Mouse (Mus musculus) embryonic stem cell, embryonic (primary cell): ENCODE measurements around the gene Cpsf6.

ENCODE experiments used
- CTCF ChIA-PET, 4 experiments: fragments of 300-600 bp in 2 of 4; fragments of 350-600 bp in 2 of 4; sonication (Branson Sonifier 250); formaldehyde crosslinking; loops; one replicate each; lab custom pipeline; 2022; ENCODE audit warnings: inconsistent platforms in 2 of 4; lab: Charles Lee
- POLR2A ChIA-PET, 4 experiments: fragments of 300-600 bp in 2 of 4; fragments of 350-600 bp in 2 of 4; sonication (Branson Sonifier 250); formaldehyde crosslinking; loops; one replicate each; lab custom pipeline; 2022; ENCODE audit warnings: antibody characterized with exemption in 4 of 4, inconsistent platforms in 1 of 4; lab: Charles Lee

Gene Cpsf6

DNA sequence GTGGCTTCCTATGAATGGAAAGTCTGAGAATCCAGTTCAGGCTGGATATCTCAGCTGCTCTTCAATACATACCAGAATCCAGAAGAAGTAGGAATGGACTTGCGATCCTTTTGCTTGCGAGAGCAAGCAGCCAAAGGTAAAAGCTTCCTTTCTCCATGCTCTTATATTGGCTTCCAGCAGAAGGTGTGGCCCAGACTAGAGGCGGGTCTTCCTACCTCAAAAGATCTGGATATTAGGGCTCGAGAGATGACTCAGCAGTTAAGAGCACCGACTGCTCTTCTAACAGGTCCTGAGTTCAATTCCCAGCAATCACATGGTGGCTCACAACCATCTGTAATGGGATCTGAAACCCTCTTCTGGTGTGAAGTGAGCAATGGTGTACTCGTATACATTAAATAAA lies at the start of gene Cpsf6:
Cpsf6 (minus strand) TSS at position 108 of the 400 bp plus-strand sequence.
- CTCF ChIA-PET, result no interaction called here

DNA sequence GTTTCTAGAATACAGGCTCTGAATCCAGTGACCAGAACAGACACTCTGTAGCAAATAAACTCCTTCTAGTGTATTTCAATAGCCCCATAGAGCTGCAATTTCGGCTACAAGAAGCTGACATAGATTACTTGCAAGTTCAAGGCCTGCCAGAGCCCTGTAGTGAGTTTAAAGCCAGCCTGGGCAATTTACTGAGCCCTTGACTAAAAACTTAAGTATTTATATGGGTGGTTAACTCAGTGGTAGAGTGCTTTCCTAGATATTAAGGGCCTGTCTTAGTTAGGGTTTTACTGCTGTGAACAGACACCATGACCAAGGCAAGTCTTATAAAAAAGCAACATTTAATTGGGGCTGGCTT lies 46.8 kb upstream of the Cpsf6 start:
- CTCF ChIA-PET, result interaction anchor here in 1 of 4 experiments (0.6 kb wide), 1 partner anchor 16 kb away, joined by 3 read pairs; no protein-coding TSS in a partner anchor
- POLR2A ChIA-PET, result interaction anchor here in 1 of 4 experiments (1.4 to 1.6 kb wide), 2 partner anchors 15 to 17 kb away, joined by 3 to 6 read pairs; no protein-coding TSS in a partner anchor

More for the DNA sequence above, at the start of gene Cpsf6:
- POLR2A ChIA-PET, result interaction anchor here in 3 of 4 experiments (0.6 to 6.7 kb wide), 11 partner anchors 10 to 206 kb away, joined by 3 to 50 read pairs (median 4); partner anchors contain the start of gene Yeats4 (in 1 of the 3)

DNA sequence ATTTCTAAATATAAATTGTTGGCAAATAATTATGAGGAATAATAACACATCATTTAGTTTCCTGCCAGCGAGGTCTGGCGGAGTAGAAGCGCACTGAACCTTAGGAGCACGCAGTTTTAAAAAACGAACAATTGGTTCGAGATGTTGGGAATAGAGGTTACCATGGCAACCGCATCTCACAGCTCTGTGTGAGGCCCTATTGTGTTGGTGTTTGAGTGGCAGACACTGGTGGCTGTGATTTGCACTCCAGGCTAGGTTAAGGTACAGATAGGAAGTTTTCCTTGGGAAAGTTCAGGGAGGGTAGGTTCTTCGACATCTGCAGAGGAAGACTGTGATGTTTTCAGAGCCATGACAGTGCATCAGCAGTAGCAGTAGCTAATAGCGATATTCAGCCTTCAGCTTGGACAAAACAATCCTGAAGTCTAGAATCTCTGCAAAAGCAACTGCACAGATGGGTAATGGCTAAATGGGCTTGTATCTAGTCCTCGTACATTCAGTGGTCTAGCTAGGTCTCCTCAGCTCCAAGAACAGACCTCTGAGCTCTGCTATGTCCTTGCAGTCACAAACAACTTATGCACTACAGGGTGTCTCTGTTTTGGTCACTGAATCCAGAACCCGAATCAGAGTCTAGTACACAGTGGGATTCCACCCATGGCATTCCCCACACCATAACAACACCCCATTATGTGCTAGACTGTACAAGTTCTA lies 46.2 kb upstream of the Cpsf6 start:
- ChIA-PET POLR2A (interaction anchor here in 1 of 4 experiments (1.4 to 1.6 kb wide), 2 partner anchors 15 to 16 kb away, joined by 3 to 6 read pairs; no protein-coding TSS in a partner anchor), CTCF (interaction anchor here in 1 of 4 experiments (0.6 kb wide), 1 partner anchor 17 kb away, joined by 3 read pairs; no protein-coding TSS in a partner anchor)

DNA sequence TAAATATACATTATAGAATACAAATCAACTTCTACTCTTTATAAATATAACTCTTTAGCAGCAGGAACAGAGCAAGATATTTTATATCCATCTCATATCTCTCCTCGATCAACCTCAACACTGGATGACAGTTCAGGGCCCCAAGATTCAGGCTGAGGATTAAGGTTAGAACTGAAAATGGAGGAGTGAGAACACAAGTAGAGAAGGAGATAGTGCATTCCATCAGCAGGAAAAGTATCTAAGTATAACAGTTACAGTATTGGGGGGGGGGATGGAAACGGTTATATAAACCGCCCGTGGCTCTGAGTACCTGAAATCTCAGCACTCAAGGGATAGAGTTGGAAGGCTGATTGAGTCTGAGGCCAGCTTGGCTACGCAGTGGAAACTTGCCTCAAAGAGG lies 45.2 kb upstream of the Cpsf6 start:
- POLR2A ChIA-PET, result no interaction called here

DNA sequence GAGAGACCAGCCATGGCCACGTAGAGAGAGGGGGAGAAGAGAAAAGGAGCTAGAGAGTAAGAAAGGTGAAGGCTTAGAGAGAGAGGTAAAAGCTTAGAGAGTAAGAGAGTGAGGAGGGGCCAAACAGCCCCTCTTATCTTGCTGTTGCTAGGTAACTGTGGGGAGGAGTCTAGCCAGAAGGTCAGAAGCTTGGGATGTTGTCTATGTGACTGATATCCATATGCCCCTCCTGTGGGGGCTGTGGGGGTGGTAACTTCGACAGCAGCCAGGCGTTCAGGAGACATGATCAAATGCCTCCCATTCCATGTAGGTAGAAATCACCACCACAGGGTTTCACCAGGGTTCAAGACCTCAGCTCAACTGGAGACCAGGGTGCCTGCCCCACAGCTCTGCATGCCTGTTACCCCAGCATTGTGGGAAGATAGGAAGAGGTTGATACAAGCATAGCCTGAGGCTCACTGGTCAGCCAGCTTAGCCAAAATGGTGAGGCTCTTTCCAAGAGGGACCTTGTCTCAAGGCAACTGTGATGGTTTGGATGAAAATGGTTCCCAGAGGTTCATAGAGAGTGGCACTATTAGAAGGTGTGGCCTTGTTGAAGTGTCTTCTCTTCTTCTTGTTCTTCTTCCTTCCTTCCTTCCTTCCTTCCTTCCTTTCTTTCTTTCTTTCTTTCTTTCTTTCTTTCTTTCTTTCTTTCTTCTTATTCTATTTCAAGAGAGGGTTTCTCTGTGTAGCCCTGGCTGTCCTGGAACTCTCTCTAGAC lies 44.5 kb upstream of the Cpsf6 start:
- CTCF ChIA-PET, result interaction anchor here in 2 of 4 experiments (0.7 to 1.4 kb wide), 3 partner anchors 8 to 155 kb away, joined by 3 to 7 read pairs (median 4); no protein-coding TSS in a partner anchor

More for the DNA sequence above, 45.2 kb upstream of the Cpsf6 start:
- CTCF ChIA-PET, result no interaction called here

DNA sequence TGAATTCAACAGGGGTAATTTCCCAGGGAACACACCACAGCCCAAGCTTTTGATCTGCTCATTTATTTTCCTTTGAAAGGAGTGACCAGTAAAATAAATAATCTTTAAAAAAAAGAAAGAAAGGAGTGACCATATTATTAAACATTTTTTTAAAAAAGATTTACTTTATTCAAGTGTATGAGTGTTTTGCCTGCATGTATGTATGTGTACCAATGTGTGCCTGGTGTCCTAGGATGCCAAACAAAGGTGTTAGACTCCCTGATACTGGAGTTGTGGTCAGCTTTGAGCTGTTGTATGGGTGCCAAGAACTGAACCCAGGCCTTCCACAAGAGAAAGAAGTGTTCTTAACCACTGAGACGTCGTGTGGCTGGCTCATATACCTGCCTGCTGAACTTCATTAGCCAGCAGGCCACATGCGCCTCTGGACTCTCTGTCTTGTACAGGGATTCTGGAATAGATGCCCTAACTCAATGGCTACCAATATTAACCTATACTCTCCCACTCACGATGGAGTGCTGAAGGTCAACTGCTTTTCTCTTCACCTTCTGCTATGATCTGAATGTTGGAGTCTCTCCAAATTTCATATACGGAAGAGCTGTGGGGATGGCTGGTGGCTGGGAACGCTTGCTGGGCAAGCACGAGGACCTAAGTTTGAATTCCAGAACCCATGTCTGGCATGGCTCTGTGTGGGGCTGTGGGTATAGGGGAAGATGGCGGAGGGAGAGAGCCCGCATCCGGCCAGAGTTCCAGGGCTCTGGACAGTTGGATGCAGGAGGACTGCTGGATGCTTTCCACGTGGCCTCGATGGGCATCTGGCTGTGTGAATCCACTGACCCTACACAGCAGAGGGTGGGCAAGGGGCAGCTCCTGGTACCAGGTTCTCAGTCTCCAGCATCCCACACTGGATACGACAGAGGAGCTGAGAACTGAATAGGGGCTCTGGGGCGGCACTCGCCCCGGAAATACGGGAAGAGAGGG lies 43.5 kb upstream of the Cpsf6 start:
- POLR2A ChIA-PET, result interaction anchor here in 3 of 4 experiments (0.7 to 1.4 kb wide), 9 partner anchors 11 to 340 kb away, joined by 3 to 12 read pairs (median 4); partner anchors contain the start of gene Yeats4 (in 1 of the 3)
- CTCF ChIA-PET, result interaction anchor here in 2 of 4 experiments (0.7 to 1.4 kb wide), 4 partner anchors 8 to 156 kb away, joined by 3 to 7 read pairs (median 4); no protein-coding TSS in a partner anchor

More for the DNA sequence above, 44.5 kb upstream of the Cpsf6 start:
- POLR2A ChIA-PET, result interaction anchor here in 3 of 4 experiments (0.6 to 1.4 kb wide), 5 partner anchors 12 to 650 kb away, joined by 3 to 12 read pairs (median 4); partner anchors contain the start of gene Yeats4 (in 1 of the 3)

DNA sequence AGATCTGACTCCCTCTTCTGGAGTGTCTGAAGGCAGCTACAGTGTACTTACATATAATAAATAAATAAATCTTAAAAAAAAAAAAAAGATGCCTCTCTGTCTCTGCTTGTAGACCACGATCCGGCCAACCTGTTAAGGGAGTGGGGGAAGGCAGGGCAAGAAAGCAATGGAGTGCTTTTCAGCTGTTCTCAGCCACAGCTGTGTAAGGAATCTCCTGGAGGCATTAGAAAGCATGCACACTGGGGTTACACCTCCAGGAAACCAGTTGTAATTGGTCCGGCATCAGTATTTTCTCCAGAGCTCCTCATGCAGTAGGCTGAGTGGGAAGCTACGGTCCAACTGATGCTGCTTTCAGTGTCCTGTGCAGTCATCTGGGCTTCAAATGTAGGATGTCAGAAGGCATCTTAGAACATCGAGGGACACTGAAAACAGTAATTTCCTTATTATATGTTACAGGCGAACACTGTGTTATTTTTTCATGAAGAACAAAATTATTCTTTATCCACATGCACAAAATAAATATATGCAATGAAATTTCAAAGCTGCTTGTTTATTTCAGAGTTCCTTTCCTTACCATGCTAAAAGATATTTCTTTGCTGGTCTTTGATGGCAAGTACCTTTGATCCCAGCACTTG lies 42.5 kb upstream of the Cpsf6 start:
- POLR2A ChIA-PET, result interaction anchor here in 2 of 4 experiments (0.6 to 1.2 kb wide), 6 partner anchors 10 to 341 kb away, joined by 3 to 5 read pairs (median 3); no protein-coding TSS in a partner anchor
- CTCF ChIA-PET, result interaction anchor here in 1 of 4 experiments (1.0 kb wide), 1 partner anchor 9 kb away, joined by 3 read pairs; no protein-coding TSS in a partner anchor

DNA sequence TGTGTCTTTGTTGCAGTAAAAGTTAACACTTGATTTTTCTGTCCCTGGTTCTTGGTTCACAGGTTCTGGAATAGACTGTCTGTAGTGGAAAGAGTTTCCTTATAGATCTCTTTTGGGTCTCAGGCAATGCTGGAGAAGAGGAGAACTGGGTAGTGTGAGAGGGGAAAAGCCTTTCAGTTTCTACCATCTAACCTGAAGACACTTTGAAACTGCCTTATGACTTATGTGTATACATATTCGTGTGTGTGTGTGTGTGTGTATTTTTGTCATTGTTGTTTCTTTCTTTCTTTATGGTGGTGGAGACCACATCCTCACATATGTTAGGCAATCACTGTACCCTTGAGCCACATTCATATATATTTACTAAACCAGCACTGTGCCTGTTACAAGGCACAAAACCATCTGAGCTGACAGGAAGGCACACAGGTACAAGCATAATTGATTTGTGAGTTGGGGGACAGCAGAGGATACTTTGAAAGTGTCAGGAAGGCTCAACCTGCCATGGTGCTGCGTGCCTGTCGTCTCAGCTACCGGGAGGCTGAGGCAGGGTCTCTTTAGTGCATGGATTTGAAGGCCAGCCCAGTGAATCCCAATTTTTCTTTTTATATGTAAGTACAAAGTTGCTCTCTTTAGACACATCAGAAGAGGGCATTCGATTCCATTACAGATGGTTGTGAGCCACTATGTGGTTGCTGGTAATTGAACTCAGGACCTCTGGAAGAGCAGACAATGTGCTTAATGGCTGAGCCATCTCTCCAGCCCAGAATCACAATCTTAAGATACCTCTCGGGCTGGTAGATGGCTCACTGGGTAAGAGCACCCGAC lies 41.7 kb upstream of the Cpsf6 start:
- POLR2A ChIA-PET, result interaction anchor here in 2 of 4 experiments (0.6 to 1.2 kb wide), 2 partner anchors 11 to 304 kb away, joined by 3 to 4 read pairs; no protein-coding TSS in a partner anchor

DNA sequence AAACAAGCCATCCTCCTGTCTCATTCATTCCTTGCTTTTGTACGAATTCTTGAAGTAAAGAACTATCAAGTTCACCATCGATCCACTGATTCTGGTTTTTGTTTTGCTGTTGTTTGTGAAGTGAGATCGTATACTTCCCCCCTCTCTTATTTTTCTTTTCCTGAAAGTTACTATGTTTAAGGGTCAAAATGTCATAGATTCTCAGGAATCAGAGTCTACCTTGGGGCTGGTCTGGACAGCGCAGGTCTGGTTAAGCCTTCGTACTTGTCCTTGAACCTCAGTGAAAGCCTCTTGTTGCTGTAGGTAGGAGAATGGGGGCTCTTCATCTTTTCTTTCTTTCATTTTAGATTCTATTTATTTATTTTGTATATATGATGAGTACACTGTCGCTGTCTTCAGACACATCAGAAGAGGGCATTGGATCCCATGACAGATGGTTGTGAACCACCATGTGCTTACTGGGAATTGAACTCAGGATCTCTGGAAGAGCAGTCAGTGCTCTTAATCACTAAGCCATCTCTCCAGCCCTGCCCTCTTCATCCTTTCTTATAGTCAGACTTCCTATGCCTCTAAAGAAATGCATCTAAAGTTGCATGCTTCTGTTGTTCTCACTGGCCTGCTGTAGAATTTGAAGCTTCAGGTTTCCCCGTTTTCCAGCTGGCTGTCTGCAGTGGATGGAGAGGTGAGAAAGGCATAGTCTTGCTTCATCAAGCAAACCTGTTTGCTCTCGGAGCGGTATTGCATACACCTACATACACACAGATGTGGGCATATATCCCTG lies 40.9 kb upstream of the Cpsf6 start:
- CTCF ChIA-PET, result no interaction called here
- POLR2A ChIA-PET, result interaction anchor here in 1 of 4 experiments (0.6 kb wide), 1 partner anchor 191 kb away, joined by 3 read pairs; no protein-coding TSS in a partner anchor

More for the DNA sequence above, 41.7 kb upstream of the Cpsf6 start:
- CTCF ChIA-PET, result no interaction called here

DNA sequence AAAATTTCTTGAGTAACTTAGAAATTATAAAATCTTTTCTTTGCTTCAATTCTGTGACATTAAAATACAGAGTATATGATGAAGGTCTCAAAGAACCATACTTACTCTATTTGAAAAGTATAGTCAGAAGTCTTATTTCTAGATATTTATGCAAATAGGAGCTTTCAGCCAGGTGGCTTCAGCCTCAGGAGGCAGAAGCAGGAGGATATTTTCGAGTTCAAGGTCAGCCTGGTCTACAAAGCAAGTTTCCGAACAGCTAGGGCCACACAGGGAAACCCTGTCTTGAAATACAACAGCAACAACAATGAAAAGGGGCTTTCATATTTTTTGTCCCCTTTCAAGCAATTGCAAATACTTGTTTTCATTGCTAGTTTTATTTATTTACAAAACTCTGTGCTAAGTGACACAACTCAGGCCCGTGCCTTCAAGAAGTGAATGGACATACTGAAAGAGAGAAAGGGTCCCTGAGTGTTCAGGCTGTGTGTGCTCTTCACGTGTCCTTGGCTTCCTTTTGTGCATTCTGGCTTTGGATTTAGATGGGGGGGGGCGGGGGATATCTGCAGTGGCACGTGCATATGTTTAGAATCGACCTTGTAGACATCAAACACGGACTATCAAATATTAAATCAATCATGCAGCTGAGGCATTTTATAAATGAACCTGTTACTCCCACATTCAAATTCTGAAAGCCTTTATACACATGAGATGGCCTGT lies 39.9 kb upstream of the Cpsf6 start:
- ChIA-PET POLR2A (interaction anchor here in 1 of 4 experiments (0.6 kb wide), 1 partner anchor 190 kb away, joined by 3 read pairs; no protein-coding TSS in a partner anchor), CTCF (no interaction called here)

DNA sequence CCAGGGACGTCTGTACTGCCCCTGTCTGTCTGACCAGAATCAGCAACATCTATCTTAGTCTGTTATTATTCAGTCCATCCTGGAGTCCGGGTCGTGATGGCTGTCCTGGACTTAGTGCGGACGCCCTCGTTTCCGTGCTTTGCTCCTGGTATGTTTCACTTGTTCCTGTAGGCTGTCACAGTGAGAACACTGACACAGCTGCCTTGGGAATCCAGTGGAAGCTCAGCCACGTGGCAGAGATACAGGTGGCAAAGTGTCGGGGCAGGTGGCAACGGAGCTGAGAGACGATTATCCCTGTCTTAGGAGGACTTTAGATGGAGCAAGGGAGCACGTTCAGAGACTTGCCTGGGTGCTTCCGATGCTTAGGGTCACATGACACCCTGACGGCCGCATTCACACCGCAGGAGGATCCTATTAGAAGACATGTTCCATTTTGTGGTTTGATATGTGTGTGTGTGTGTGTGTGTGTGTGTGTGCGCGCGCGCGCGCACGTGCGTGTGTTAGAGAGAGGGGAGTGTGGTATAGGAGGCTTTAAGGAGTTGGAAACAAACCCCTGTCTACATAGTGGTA lies 38.9 kb upstream of the Cpsf6 start:
- CTCF ChIA-PET, result interaction anchor here in 1 of 4 experiments (0.6 kb wide), 1 partner anchor 210 kb away, joined by 4 read pairs; no protein-coding TSS in a partner anchor
- POLR2A ChIA-PET, result interaction anchor here in 2 of 4 experiments (0.7 to 0.8 kb wide), 3 partner anchors 41 to 963 kb away, joined by 3 read pairs; no protein-coding TSS in a partner anchor

DNA sequence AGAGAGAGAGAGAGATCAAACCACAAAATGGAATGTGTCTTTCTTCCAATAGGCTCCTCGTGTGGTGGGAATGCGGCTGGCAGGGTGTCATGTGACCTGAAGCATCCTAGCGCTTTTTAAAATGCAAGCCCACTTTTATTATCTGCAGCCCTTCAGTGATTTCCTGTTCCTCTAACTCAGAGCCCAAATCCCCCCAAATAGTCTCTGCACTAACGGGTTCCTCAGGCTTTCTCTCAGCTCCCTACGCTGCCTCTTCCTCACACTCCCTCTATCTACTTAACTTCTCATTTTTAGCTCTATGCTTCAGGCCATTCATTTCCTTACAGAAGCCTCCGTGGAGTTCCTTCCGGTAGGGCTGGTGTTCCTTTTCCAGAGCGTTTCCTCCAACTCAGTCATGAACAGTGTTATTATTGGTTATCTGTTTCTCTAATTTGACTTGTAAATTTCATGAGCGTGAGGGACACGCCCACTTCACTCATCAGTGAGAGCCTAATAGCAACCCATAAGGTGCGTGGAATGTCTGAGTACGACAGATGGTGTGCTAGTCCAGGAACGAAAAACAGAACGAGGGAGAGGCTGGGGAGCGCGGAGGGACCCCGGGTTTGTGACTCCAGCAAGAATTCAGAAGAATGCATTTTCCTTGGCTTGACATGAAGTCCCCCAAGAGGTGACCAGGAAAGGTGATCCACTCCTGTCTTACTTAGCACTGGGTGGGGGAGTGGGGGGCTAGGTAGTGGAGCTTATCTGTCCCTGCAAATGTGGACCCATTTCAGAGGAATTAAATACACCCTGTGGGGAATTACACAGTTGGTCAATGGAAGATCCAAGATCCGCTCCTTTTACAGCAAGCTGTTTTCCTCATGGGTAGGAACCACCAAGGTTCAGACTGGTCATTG lies 38.2 kb upstream of the Cpsf6 start:
- CTCF ChIA-PET, result interaction anchor here in 3 of 4 experiments (0.5 to 1.6 kb wide), 5 partner anchors 13 to 263 kb away, joined by 3 to 10 read pairs (median 4); no protein-coding TSS in a partner anchor
- POLR2A ChIA-PET, result interaction anchor here in 3 of 4 experiments (0.7 to 1.5 kb wide), 4 partner anchors 21 to 964 kb away, joined by 3 read pairs; no protein-coding TSS in a partner anchor

DNA sequence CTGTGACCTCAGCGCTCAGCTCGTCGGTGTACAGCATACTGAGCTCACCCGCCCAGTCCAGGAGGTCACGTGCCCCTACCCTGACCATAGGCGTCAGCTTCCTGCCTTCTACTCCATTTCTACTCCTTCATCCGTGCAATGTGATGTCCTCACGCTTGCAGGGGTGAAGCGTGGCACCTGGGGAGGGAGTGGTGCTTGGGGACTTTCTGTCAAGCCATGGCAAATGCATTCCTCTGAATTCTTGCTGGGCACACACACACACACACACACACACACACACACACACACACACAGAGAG lies 37.6 kb upstream of the Cpsf6 start:
- ChIA-PET CTCF (interaction anchor here in 2 of 4 experiments (0.7 to 1.6 kb wide), 2 partner anchors 14 to 18 kb away, joined by 5 to 10 read pairs; no protein-coding TSS in a partner anchor), POLR2A (interaction anchor here in 2 of 4 experiments (0.8 to 1.5 kb wide), 3 partner anchors 21 to 472 kb away, joined by 3 to 4 read pairs (median 3); no protein-coding TSS in a partner anchor)
